Mouse (Mus musculus) limb, embryonic 13.5 days (tissue): Measurements from ENCODE around the gene Pef1. TPM values are rescaled to one million over a fixed set of nuclear protein-coding genes. Genes with fewer than 3 reads are reported as not detected.
A peak's percentile ranks its signal among the peaks of the same experiment; 100 is the strongest.

Experiments used
- ATAC-seq: fragments of 200-750 bp; cut with Nextera tagmentation; 2 replicates; pipeline ENCODE4 v1.8.0; 2017; ENCODE audit warnings: low read depth, moderate number of reproducible peaks, moderate TSS enrichment; ENCODE audit not compliant: low FRiP score
- H3K27ac ChIP-seq: fragments of 300-500 bp; sonication (generic); 2 replicates; pipeline ENCODE4 v1.5.1; 2015; ENCODE audit warnings: inconsistent platforms, mild to moderate bottlenecking, moderate library complexity
- H3K27me3 ChIP-seq: fragments of 300-500 bp; sonication (generic); 2 replicates; pipeline ENCODE4 v1.6.1; 2015; ENCODE audit warnings: mild to moderate bottlenecking, inconsistent platforms
- H3K36me3 ChIP-seq: fragments of 300-500 bp; sonication (generic); 2 replicates; pipeline ENCODE4 v1.6.1; 2015; ENCODE audit warnings: inconsistent platforms, mild to moderate bottlenecking, moderate library complexity
- H3K4me1 ChIP-seq: fragments of 300-500 bp; sonication (generic); 2 replicates; pipeline ENCODE4 v1.6.1; 2015; ENCODE audit warnings: inconsistent platforms
- H3K4me2 ChIP-seq: fragments of 300-500 bp; sonication (generic); replicated peaks from 2 replicates; pipeline ENCODE4 v1.6.1; 2015; ENCODE audit warnings: inconsistent platforms, mild to moderate bottlenecking, moderate library complexity
- H3K4me3 ChIP-seq: fragments of 300-500 bp; sonication (generic); 2 replicates; pipeline ENCODE4 v1.5.1; 2015; ENCODE audit warnings: moderate library complexity, mild to moderate bottlenecking, inconsistent platforms
- H3K9ac ChIP-seq: fragments of 300-500 bp; sonication (generic); 2 replicates; pipeline ENCODE4 v1.6.1; 2015; ENCODE audit warnings: mild to moderate bottlenecking, inconsistent platforms
- H3K9me3 ChIP-seq: fragments of 300-500 bp; sonication (generic); 2 replicates; pipeline ENCODE4 v1.6.1; 2016; ENCODE audit warnings: inconsistent platforms
- WGBS: fragments of 180-500 bp; shearing (Covaris S2); methylation state at CpG from one replicate; pipeline ENCODE4 v1.1.7; 2015; 5-methylcytosine and 5-hydroxymethylcytosine counted together
- polyA plus RNA-seq: library from polyadenylated mRNA; unstranded; fragments of >200 nt; fragmentation: Nextera tagmentation; extraction: Ambion mirVana; gene quantifications from 2 replicates; pipeline ENCODE4 v1.2.1, GENCODE M21; 2015

Pef1 gene
- polyA plus RNA-seq, 1 experiment from 2014 or later = 64.1 TPM

GRCm38 (mm10) chr4:130171951-130172765, 69.8 kb downstream of the Pef1 start:
- no peak overlapping the region for H3K4me3 ChIP-seq
- 0 out of 2 replicates have a peak overlapping the region, but pooled peaks have one; percentile 28 for H3K27ac ChIP-seq
- 43% methylated on average over 11 of the region's 11 CpGs for WGBS
- no peaks in the 10 kb centered on the region for H3K36me3 ChIP-seq
- no peak overlapping the region for H3K9ac ChIP-seq
- peak; percentile 44; the same call in 1 of the 2 replicates for ATAC-seq
- H3K4me2 ChIP-seq = peak overlapping the region; percentile 32
- peaks cover 65% of the 10 kb centered on the region for H3K4me1 ChIP-seq
- peaks cover 34% of the 10 kb centered on the region for H3K27me3 ChIP-seq
- H3K9me3 ChIP-seq = no peaks in the 10 kb centered on the region

- peak overlapping the region; percentile 65; the same call in 1 of the 2 replicates for H3K4me2 ChIP-seq
- no peak overlapping the region; the same call in 1 of the 2 replicates for H3K4me3 ChIP-seq
- H3K27ac ChIP-seq = no peak overlapping the region
- no peaks in the 10 kb centered on the region for H3K36me3 ChIP-seq
- no peak for ATAC-seq
- H3K9me3 ChIP-seq = no peaks in the 10 kb centered on the region
- WGBS = 66% methylated on average over 11 of the region's 11 CpGs
- no peak overlapping the region for H3K9ac ChIP-seq
- H3K27me3 ChIP-seq = peaks cover 29% of the 10 kb centered on the region
- peaks cover 57% of the 10 kb centered on the region for H3K4me1 ChIP-seq
These were observed 70.9 kb downstream of the Pef1 start for GRCm38 (mm10) chr4:130173060-130173822.

- H3K4me1 ChIP-seq = peaks cover 50% of the 10 kb centered on the region
These were observed 71.6 kb downstream of the Pef1 start for GRCm38 (mm10) chr4:130173911-130174311.

GRCm38 (mm10) chr4:130174335-130175031, 72.1 kb downstream of the Pef1 start:
- Histone ChIP-seq H3K9ac (no peak overlapping the region), H3K4me3 (peak overlapping the region; percentile 30), H3K4me2 (peak overlapping the region; percentile 65), H3K4me1 (peaks cover 48% of the 10 kb centered on the region), H3K27ac (no peak overlapping the region), H3K27me3 (peaks cover 29% of the 10 kb centered on the region), H3K36me3 (no peaks in the 10 kb centered on the region), H3K9me3 (no peaks in the 10 kb centered on the region)
- ATAC-seq = peak; percentile 32; the same call in 1 of the 2 replicates
- WGBS = 3% methylated on average over 25 of the region's 25 CpGs

More at GRCm38 (mm10) chr4:130173911-130174311, 71.6 kb downstream of the Pef1 start:
- no peak overlapping the region for H3K9ac ChIP-seq
- H3K36me3 ChIP-seq = no peaks in the 10 kb centered on the region
- no peak for ATAC-seq
- peaks cover 29% of the 10 kb centered on the region for H3K27me3 ChIP-seq
- H3K4me3 ChIP-seq = peak overlapping the region; percentile 30; the same call in 1 of the 2 replicates
- H3K4me2 ChIP-seq = peak overlapping the region; percentile 65
- 40% methylated on average over 19 of the region's 19 CpGs for WGBS
- H3K27ac ChIP-seq = no peak overlapping the region
- no peaks in the 10 kb centered on the region for H3K9me3 ChIP-seq

GRCm38 (mm10) chr4:130175072-130175711, 72.8 kb downstream of the Pef1 start, which contains the start of gene Tinagl1:
Gene Tinagl1, minus strand, starts transcription at chr4:130175122.
- WGBS = 3% methylated on average over 14 of the region's 14 CpGs
- Histone ChIP-seq H3K9me3 (no peaks in the 10 kb centered on the region), H3K4me2 (peak within 1 kb of the TSS; percentile 65), H3K4me3 (peak within 1 kb of the TSS; percentile 30), H3K4me1 (peaks cover 48% of the 10 kb centered on the region), H3K27ac (no peak within 1 kb of the TSS), H3K9ac (peak within 1 kb of the TSS; percentile 13; the same call in 1 of the 2 replicates), H3K27me3 (peaks cover 29% of the 10 kb centered on the region), H3K36me3 (no peaks in the 10 kb centered on the region)
- no peak for ATAC-seq

GRCm38 (mm10) chr4:130176156-130176720, 73.9 kb downstream of the Pef1 start:
- H3K9me3 ChIP-seq = no peaks in the 10 kb centered on the region
- peaks cover 47% of the 10 kb centered on the region for H3K4me1 ChIP-seq
- H3K9ac ChIP-seq = no peak overlapping the region
- H3K36me3 ChIP-seq = no peaks in the 10 kb centered on the region
- ATAC-seq = no peak
- H3K27me3 ChIP-seq = peaks cover 29% of the 10 kb centered on the region
- H3K4me2 ChIP-seq = no peak overlapping the region
- H3K27ac ChIP-seq = no peak overlapping the region
- no peak overlapping the region for H3K4me3 ChIP-seq
- WGBS = 76% methylated on average over 5 of the region's 5 CpGs

GRCm38 (mm10) chr4:130177087-130177486, 74.7 kb downstream of the Pef1 start:
- no peak overlapping the region for H3K27ac ChIP-seq
- peaks cover 29% of the 10 kb centered on the region for H3K27me3 ChIP-seq
- H3K4me1 ChIP-seq = peaks cover 38% of the 10 kb centered on the region
- no peaks in the 10 kb centered on the region for H3K36me3 ChIP-seq
- H3K9ac ChIP-seq = no peak overlapping the region
- H3K4me2 ChIP-seq = no peak overlapping the region
- WGBS = 62% methylated on average over 4 of the region's 4 CpGs
- no peak for ATAC-seq
- no peak overlapping the region for H3K4me3 ChIP-seq
- no peaks in the 10 kb centered on the region for H3K9me3 ChIP-seq

GRCm38 (mm10) chr4:130177536-130177935, 75.2 kb downstream of the Pef1 start:
- Histone ChIP-seq H3K27ac (no peak overlapping the region), H3K9ac (no peak overlapping the region)
- WGBS = 66% methylated on average over 7 of the region's 7 CpGs

More at GRCm38 (mm10) chr4:130177536-130177935, 75.2 kb downstream of the Pef1 start:
- no peaks in the 10 kb centered on the region for H3K9me3 ChIP-seq
- peaks cover 29% of the 10 kb centered on the region for H3K27me3 ChIP-seq
- H3K4me2 ChIP-seq = no peak overlapping the region
- H3K36me3 ChIP-seq = no peaks in the 10 kb centered on the region
- no peak for ATAC-seq
- H3K4me3 ChIP-seq = no peak overlapping the region
- H3K4me1 ChIP-seq = peaks cover 34% of the 10 kb centered on the region

Other genes starting within 250 kb of the Pef1 start
- gene Spocd1, start 173.3 kb upstream of the Pef1 start, polyA plus RNA-seq = 0.06 TPM in 2 replicates
- gene Adgrb2, start 117.7 kb upstream of the Pef1 start, polyA plus RNA-seq = 4.0 and 4.8 TPM in 2 replicates
- 64.6 and 65.8 TPM in 2 replicates for gene Col16a1, start 54.7 kb upstream of the Pef1 start, polyA plus RNA-seq
- not detected in 2 replicates for gene Hcrtr1, start 36.8 kb downstream of the Pef1 start, polyA plus RNA-seq
- 13.5 and 14.0 TPM in 2 replicates for gene Tinagl1, start 72.6 kb downstream of the Pef1 start, polyA plus RNA-seq
- not detected in 2 replicates for gene Gm853, start 119.8 kb downstream of the Pef1 start, polyA plus RNA-seq
- gene Serinc2, start 176.6 kb downstream of the Pef1 start, polyA plus RNA-seq = 223 TPM in 2 replicates
- 24.3 and 27.4 TPM in 2 replicates for gene Fabp3, start 206.0 kb downstream of the Pef1 start, polyA plus RNA-seq
- gene Gm10570, start 206.1 kb downstream of the Pef1 start, polyA plus RNA-seq = not detected in 2 replicates